ENCODE assay signal across 22 mouse cellular contexts in genomic region chr13:52940956-52941355, GRCm38 (mm10). TPM values are rescaled to one million over a fixed set of nuclear protein-coding genes. Genes with fewer than 3 reads are reported as not detected.
A peak's percentile ranks its signal among the peaks of the same experiment; 100 is the strongest.
DNase-seq lines count a peak whose midpoint lies in the region; ATAC-seq and TF ChIP-seq lines count a peak whose summit lies in the region.
"Had no signal": no experiment of that assay in that cellular context is flagged by ENCODE, and none has a peak within 500 bp of the region (broad histone marks: within the 10 kb centered on the region; RNA-seq: fewer than 3 reads in every experiment).

No protein-coding gene starts in this region.

- H3K4me1 ChIP-seq in liver, embryonic 16.5 days (ENCODE audit: control insufficient read depth, low read depth, low read length) = no peaks in the 10 kb centered on the region
- no peaks in the 10 kb centered on the region for H3K4me1 ChIP-seq in midbrain, postnatal 0 days (ENCODE audit: insufficient read depth, low read length)
- H3K4me1 ChIP-seq: hindbrain, embryonic 15.5 days had no signal

- H3K4me3 ChIP-seq in liver, embryonic 16.5 days (ENCODE audit: low read depth, low read length) = no peak overlapping the region
- H3K4me3 ChIP-seq in midbrain, postnatal 0 days (ENCODE audit: low read depth, low read length) = no peak overlapping the region
- H3K4me3 ChIP-seq: forebrain, embryonic 10.5 days; forebrain, embryonic 13.5 days; hindbrain, embryonic 12.5 days; hindbrain, embryonic 15.5 days had no signal

- ATAC-seq in liver, embryonic 16.5 days (ENCODE audit: low read depth) = 0 out of 2 replicates have a peak, but pooled peaks have one; percentile 39
- no peak for ATAC-seq in midbrain, postnatal 0 days (ENCODE audit: low FRiP score)
- ATAC-seq: forebrain, embryonic 13.5 days; forebrain, embryonic 16.5 days; Patski had no signal

- WGBS in liver, embryonic 16.5 days (ENCODE audit: insufficient replicate concordance) = 64% methylated on average over 7 of the region's 7 CpGs
- WGBS in midbrain, postnatal 0 days = 79% methylated on average over 7 of the region's 7 CpGs

- no peak overlapping the region for H3K4me2 ChIP-seq in liver, embryonic 16.5 days (ENCODE audit: low read depth, low read length)
- H3K4me2 ChIP-seq in midbrain, postnatal 0 days (ENCODE audit: low read depth, low read length, poor library complexity, severe bottlenecking) = no peak overlapping the region
- H3K4me2 ChIP-seq: forebrain, embryonic 13.5 days; heart, embryonic 11.5 days; hindbrain, embryonic 12.5 days; hindbrain, embryonic 15.5 days had no signal

- no peak overlapping the region for H3K27ac ChIP-seq in liver, embryonic 16.5 days (ENCODE audit: low read length)
- no peak overlapping the region for H3K27ac ChIP-seq in midbrain, postnatal 0 days (ENCODE audit: low read depth, low read length)
- H3K27ac ChIP-seq: forebrain, embryonic 10.5 days; forebrain, embryonic 13.5 days; hindbrain, embryonic 12.5 days; hindbrain, embryonic 15.5 days had no signal

- no peaks in the 10 kb centered on the region for H3K27me3 ChIP-seq in liver, embryonic 16.5 days (ENCODE audit: control insufficient read depth, insufficient read depth, low read depth, low read length)
- no peaks in the 10 kb centered on the region for H3K27me3 ChIP-seq in midbrain, postnatal 0 days (ENCODE audit: insufficient read depth, low read length)
- H3K27me3 ChIP-seq: CH12.LX; forebrain, embryonic 13.5 days; hindbrain, embryonic 12.5 days; hindbrain, embryonic 15.5 days; Patski had no signal

- H3K9me3 ChIP-seq in liver, embryonic 16.5 days (replicated peaks; ENCODE audit: control insufficient read depth, low read length) = no peaks in the 10 kb centered on the region
- no peaks in the 10 kb centered on the region for H3K9me3 ChIP-seq in midbrain, postnatal 0 days (ENCODE audit: low read length)
- H3K9me3 ChIP-seq: forebrain, embryonic 10.5 days; forebrain, embryonic 13.5 days; G1E; hindbrain, embryonic 12.5 days; hindbrain, embryonic 15.5 days had no signal

- no peaks in the 10 kb centered on the region for H3K36me3 ChIP-seq in liver, embryonic 16.5 days (ENCODE audit: control insufficient read depth, insufficient read depth)
- no peaks in the 10 kb centered on the region for H3K36me3 ChIP-seq in midbrain, postnatal 0 days (ENCODE audit: insufficient read depth, low read length)
- H3K36me3 ChIP-seq: forebrain, embryonic 10.5 days; G1E; hindbrain, embryonic 12.5 days; hindbrain, embryonic 15.5 days had no signal

- peak; percentile 78 for DNase-seq in gastrocnemius, adult 18-20 months (ENCODE audit: low spot score)
- no peak for DNase-seq in gastrocnemius, postnatal 4 days (ENCODE audit: low spot score in 2 of 2)
- no peak for DNase-seq in liver
- peak; percentile 69 for DNase-seq in gastrocnemius, postnatal 25 days
- DNase-seq in midbrain, postnatal 0 days (ENCODE audit: low spot score) = no peak
- no peak for DNase-seq in thymus, postnatal 0 days (ENCODE audit: low spot score)
- DNase-seq: adrenal gland, postnatal 10 days; adrenal gland, postnatal 36 days; cerebellum, adult 18-20 months; cerebellum, adult 9-10 months; cerebellum, postnatal 14 days; heart, adult 11 months had no signal

- H3K9ac ChIP-seq in liver, embryonic 16.5 days (ENCODE audit: low read depth, low read length) = no peak overlapping the region
- H3K9ac ChIP-seq in midbrain, postnatal 0 days (replicated peaks; ENCODE audit: low read length, poor library complexity, severe bottlenecking) = no peak overlapping the region
- H3K9ac ChIP-seq: forebrain, embryonic 13.5 days; hindbrain, embryonic 12.5 days; hindbrain, embryonic 15.5 days had no signal

- TF ChIP-seq CTCF in midbrain, postnatal 0 days (IDR thresholded peaks at IDR 0.05) = no peak

RNA-seq across cellular contexts. Expression of gene Auh, which starts 11.5 kb away (rescaled TPM):
- 10 to 100 TPM; 77.8 to 81.5 TPM for total RNA-seq in gastrocnemius, adult 18-20 months (2021)
- total RNA-seq in gastrocnemius, postnatal 4 days (2021) = 10 to 100 TPM; 46.6 to 47.2 TPM
- 26.8 and 27.2 TPM in 2 replicates for polyA plus RNA-seq in liver, embryonic 16.5 days (2015; fragmentation: Nextera tagmentation; extraction: Ambion mirVana)
- total RNA-seq in gastrocnemius, postnatal 25 days (2021) = 10 to 100 TPM; 62.9 to 64.6 TPM
- total RNA-seq in midbrain, postnatal 0 days (2014; rRNA removed) = 33.7 and 53.9 TPM in 2 replicates
- 55.9 and 59.6 TPM in 2 replicates for polyA plus RNA-seq in midbrain, postnatal 0 days (2015; fragmentation: Nextera tagmentation; extraction: Ambion mirVana)
- 76.5 and 82.2 TPM in 2 replicates for polyA plus RNA-seq in thymus, postnatal 0 days (2015; fragmentation: Nextera tagmentation; extraction: Ambion mirVana)

RNA-seq across cellular contexts. Expression of gene Nfil3, which starts 39.9 kb away (rescaled TPM):
- total RNA-seq in gastrocnemius, adult 18-20 months (2021) = 10 to 100 TPM; 73.2 to 88.2 TPM
- 10 to 100 TPM; 21.0 to 22.8 TPM for total RNA-seq in gastrocnemius, postnatal 4 days (2021)
- polyA plus RNA-seq in liver, embryonic 16.5 days (2015; fragmentation: Nextera tagmentation; extraction: Ambion mirVana) = 6.6 and 7.4 TPM in 2 replicates
- total RNA-seq in gastrocnemius, postnatal 25 days (2021) = 10 to 100 TPM; 21.4 to 53.7 TPM
- total RNA-seq in midbrain, postnatal 0 days (2014; rRNA removed) = 15.7 and 20.8 TPM in 2 replicates
- 27.3 and 27.5 TPM in 2 replicates for polyA plus RNA-seq in midbrain, postnatal 0 days (2015; fragmentation: Nextera tagmentation; extraction: Ambion mirVana)
- polyA plus RNA-seq in thymus, postnatal 0 days (2015; fragmentation: Nextera tagmentation; extraction: Ambion mirVana) = 6.6 and 8.8 TPM in 2 replicates

Comparison
In these comparisons a context has a peak if more than half of its experiments do, and no peak if none do; other contexts are left out.
1. DNase-seq: peak in gastrocnemius, adult 18-20 months (single experiment) and gastrocnemius, postnatal 25 days (single experiment); none in gastrocnemius, postnatal 4 days (0 of 2), liver (single experiment), midbrain, postnatal 0 days (single experiment) and thymus, postnatal 0 days (single experiment).